Mouse (Mus musculus) erythroblast, embryonic 14.5 days (primary cell): ENCODE data around the gene Ewsr1. TPM values are rescaled to one million over a fixed set of nuclear protein-coding genes. Genes with fewer than 3 reads are reported as not detected.

ENCODE experiments used
- H3K27me3 ChIP-seq: 2 replicates; pipeline ENCODE4 v1.6.1; 2012; ENCODE audit warnings: inconsistent platforms; ENCODE audit not compliant: control insufficient read depth
- H3K36me3 ChIP-seq: 2 replicates; pipeline ENCODE4 v1.6.1; 2012; ENCODE audit warnings: mild to moderate bottlenecking, inconsistent platforms; ENCODE audit not compliant: control insufficient read depth
- H3K4me1 ChIP-seq: 2 replicates; pipeline ENCODE4 v1.6.1; 2012; ENCODE audit warnings: inconsistent platforms; ENCODE audit not compliant: control insufficient read depth
- H3K4me3 ChIP-seq: replicated peaks from 2 replicates; pipeline ENCODE3; 2012; ENCODE audit warnings: moderate library complexity, mild to moderate bottlenecking, inconsistent platforms
- H3K9me3 ChIP-seq: 2 replicates; pipeline ENCODE4 v1.6.1; 2012; ENCODE audit warnings: low read length, inconsistent platforms, mixed read lengths; ENCODE audit not compliant: control insufficient read depth
- GATA1 ChIP-seq: IDR thresholded peaks from 2 replicates; pipeline ENCODE4 v1.6.1; 2012; ENCODE audit warnings: low read length, inconsistent platforms, mixed read lengths
- TAL1 ChIP-seq: IDR thresholded peaks from 3 replicates; pipeline ENCODE4 v1.6.1; 2012; ENCODE audit warnings: low read length, inconsistent platforms, mixed read lengths
- polyA plus RNA-seq: library from polyadenylated mRNA; stranded (reverse); fragments of >175 nt; gene quantifications from 2 replicates; pipeline ENCODE4 v1.2.3, GENCODE M21; 2012

The Ewsr1 gene
- polyA plus RNA-seq, 1 experiment: 171 TPM

- H3K4me1 ChIP-seq: no peaks in the 10 kb centered on the region
- H3K9me3 ChIP-seq: no peaks in the 10 kb centered on the region
- no peaks in the 10 kb centered on the region for H3K27me3 ChIP-seq
- H3K36me3 ChIP-seq: peaks cover 80% of the 10 kb centered on the region
- no peak for TF ChIP-seq GATA1
- TF ChIP-seq TAL1: no peak
- H3K4me3 ChIP-seq: no peak overlapping the region
These were observed 58.5 kb downstream of the Ewsr1 start for GRCm38 (mm10) chr11:5040585-5040984.

- Histone ChIP-seq H3K27me3 (no peaks in the 10 kb centered on the region), H3K36me3 (peaks cover 100% of the 10 kb centered on the region), H3K4me1 (no peaks in the 10 kb centered on the region), H3K4me3 (no peak overlapping the region), H3K9me3 (no peaks in the 10 kb centered on the region)
- TF ChIP-seq GATA1: no peak
- no peak for TF ChIP-seq TAL1
These were observed 61.8 kb downstream of the Ewsr1 start for GRCm38 (mm10) chr11:5037146-5037854.

- TF ChIP-seq GATA1 (no peak), TAL1 (no peak)
- peaks cover 100% of the 10 kb centered on the region for H3K36me3 ChIP-seq
- no peak overlapping the region for H3K4me3 ChIP-seq
- H3K27me3 ChIP-seq: no peaks in the 10 kb centered on the region
- H3K4me1 ChIP-seq: no peaks in the 10 kb centered on the region
- no peaks in the 10 kb centered on the region for H3K9me3 ChIP-seq
These were observed 63.6 kb downstream of the Ewsr1 start for GRCm38 (mm10) chr11:5035421-5035820.

GRCm38 (mm10) chr11:5033136-5033535 is 65.9 kb downstream of the Ewsr1 start:
- no peak for TF ChIP-seq TAL1
- TF ChIP-seq GATA1: no peak
- H3K27me3 ChIP-seq: no peaks in the 10 kb centered on the region
- H3K4me3 ChIP-seq: no peak overlapping the region
- peaks cover 100% of the 10 kb centered on the region for H3K36me3 ChIP-seq
- no peaks in the 10 kb centered on the region; the same call in 1 of the 2 replicates for H3K4me1 ChIP-seq
- no peaks in the 10 kb centered on the region for H3K9me3 ChIP-seq

GRCm38 (mm10) chr11:5032706-5033105 is 66.4 kb downstream of the Ewsr1 start:
- H3K27me3 ChIP-seq: no peaks in the 10 kb centered on the region
- peaks cover 100% of the 10 kb centered on the region for H3K36me3 ChIP-seq
- H3K4me1 ChIP-seq: no peaks in the 10 kb centered on the region; the same call in 1 of the 2 replicates
- no peak overlapping the region for H3K4me3 ChIP-seq
- H3K9me3 ChIP-seq: no peaks in the 10 kb centered on the region
- TF ChIP-seq GATA1: no peak
- TF ChIP-seq TAL1: no peak

- Histone ChIP-seq H3K4me3 (no peak overlapping the region), H3K4me1 (no peaks in the 10 kb centered on the region; the same call in 1 of the 2 replicates), H3K9me3 (no peaks in the 10 kb centered on the region), H3K36me3 (peaks cover 100% of the 10 kb centered on the region), H3K27me3 (no peaks in the 10 kb centered on the region)
- TF ChIP-seq GATA1: no peak
- no peak for TF ChIP-seq TAL1
These were observed 70.8 kb downstream of the Ewsr1 start for GRCm38 (mm10) chr11:5028228-5028627.

GRCm38 (mm10) chr11:5025108-5025507 is 74.0 kb downstream of the Ewsr1 start:
- no peak for TF ChIP-seq TAL1
- no peak for TF ChIP-seq GATA1
- Histone ChIP-seq H3K36me3 (peaks cover 92% of the 10 kb centered on the region), H3K27me3 (no peaks in the 10 kb centered on the region)

More at GRCm38 (mm10) chr11:5025108-5025507, 74.0 kb downstream of the Ewsr1 start:
- Histone ChIP-seq H3K4me3 (no peak overlapping the region), H3K4me1 (no peaks in the 10 kb centered on the region; the same call in 1 of the 2 replicates), H3K9me3 (no peaks in the 10 kb centered on the region)

Other genes starting within 250 kb of the Ewsr1 start
- gene Nf2, start 249.7 kb downstream of the Ewsr1 start, polyA plus RNA-seq: 1.5 and 1.6 TPM in 2 replicates
- 0.38 and 0.72 TPM in 2 replicates for gene Nipsnap1, start 225.3 kb downstream of the Ewsr1 start, polyA plus RNA-seq
- gene Thoc5, start 203.9 kb downstream of the Ewsr1 start, polyA plus RNA-seq: 0.29 and 0.65 TPM in 2 replicates
- gene Nefh, start 151.2 kb downstream of the Ewsr1 start, polyA plus RNA-seq: 0.01 and 0.02 TPM in 2 replicates
- 17.5 and 18.7 TPM in 2 replicates for gene Ap1b1, start 112.4 kb downstream of the Ewsr1 start, polyA plus RNA-seq
- not detected in 2 replicates for gene Rasl10a, start 41.1 kb downstream of the Ewsr1 start, polyA plus RNA-seq
- gene Gas2l1, start 33.9 kb downstream of the Ewsr1 start, polyA plus RNA-seq: 1.7 and 2.3 TPM in 2 replicates
- 1.6 and 2.0 TPM in 2 replicates for gene Rhbdd3, start 340 bp downstream of the Ewsr1 start, polyA plus RNA-seq
- gene Emid1, start 53.0 kb upstream of the Ewsr1 start, polyA plus RNA-seq: 0.09 and 0.30 TPM in 2 replicates
- gene Kremen1, start 162.3 kb upstream of the Ewsr1 start, polyA plus RNA-seq: 0.07 and 0.12 TPM in 2 replicates